Mouse (Mus musculus) cerebellum, adult 9-10 months (tissue): Measurements from ENCODE around the gene Zdhhc6.

Experiments used
- DNase-seq: peaks from one replicate; pipeline ENCODE4 v3.0.0; 2022

Zdhhc6 gene

GRCm38 (mm10) chr19:55299378-55299777, 16.5 kb downstream of the Zdhhc6 start:
- DNase-seq: no peak

GRCm38 (mm10) chr19:55297961-55298360, 17.9 kb downstream of the Zdhhc6 start:
- no peak for DNase-seq

GRCm38 (mm10) chr19:55297489-55297888, 18.3 kb downstream of the Zdhhc6 start:
- DNase-seq: no peak

GRCm38 (mm10) chr19:55296301-55296700, 19.5 kb downstream of the Zdhhc6 start:
- no peak for DNase-seq

GRCm38 (mm10) chr19:55295556-55295955, 20.3 kb downstream of the Zdhhc6 start:
- no peak for DNase-seq

GRCm38 (mm10) chr19:55295075-55295474, 20.8 kb downstream of the Zdhhc6 start:
- no peak for DNase-seq

GRCm38 (mm10) chr19:55293175-55293574, 22.7 kb downstream of the Zdhhc6 start:
- DNase-seq: no peak

- no peak for DNase-seq
Measured at GRCm38 (mm10) chr19:55292210-55292850, 23.5 kb downstream of the Zdhhc6 start.

- DNase-seq: no peak
Measured at GRCm38 (mm10) chr19:55290621-55291270, 25.1 kb downstream of the Zdhhc6 start.

- no peak for DNase-seq
Measured at GRCm38 (mm10) chr19:55288974-55289373, 26.9 kb downstream of the Zdhhc6 start.

GRCm38 (mm10) chr19:55286034-55286433, 29.8 kb downstream of the Zdhhc6 start:
- no peak for DNase-seq

- DNase-seq: no peak
Measured at GRCm38 (mm10) chr19:55284093-55284492, 31.7 kb downstream of the Zdhhc6 start.

- no peak for DNase-seq
Measured at GRCm38 (mm10) chr19:55276770-55277169, 39.1 kb downstream of the Zdhhc6 start.

- DNase-seq: no peak
Measured at GRCm38 (mm10) chr19:55276100-55276499, 39.7 kb downstream of the Zdhhc6 start.

- DNase-seq: no peak
Measured at GRCm38 (mm10) chr19:55273340-55273739, 42.5 kb downstream of the Zdhhc6 start.

- no peak for DNase-seq
Measured at GRCm38 (mm10) chr19:55271448-55271847, 44.4 kb downstream of the Zdhhc6 start.

GRCm38 (mm10) chr19:55269051-55269450, 46.8 kb downstream of the Zdhhc6 start:
- DNase-seq: no peak

GRCm38 (mm10) chr19:55268150-55268549, 47.7 kb downstream of the Zdhhc6 start:
- no peak for DNase-seq

GRCm38 (mm10) chr19:55266786-55267185, 49.0 kb downstream of the Zdhhc6 start:
- no peak for DNase-seq

- DNase-seq: no peak
Measured at GRCm38 (mm10) chr19:55265269-55265668, 50.6 kb downstream of the Zdhhc6 start.

- no peak for DNase-seq
Measured at GRCm38 (mm10) chr19:55260389-55261184, 55.2 kb downstream of the Zdhhc6 start.

- no peak for DNase-seq
Measured at GRCm38 (mm10) chr19:55258514-55258913, 57.3 kb downstream of the Zdhhc6 start.

GRCm38 (mm10) chr19:55257656-55258375, 58.0 kb downstream of the Zdhhc6 start:
- DNase-seq: no peak
